Mouse (Mus musculus): ENCODE measurements around the gene Neurod2.

Gene Neurod2

DNA sequence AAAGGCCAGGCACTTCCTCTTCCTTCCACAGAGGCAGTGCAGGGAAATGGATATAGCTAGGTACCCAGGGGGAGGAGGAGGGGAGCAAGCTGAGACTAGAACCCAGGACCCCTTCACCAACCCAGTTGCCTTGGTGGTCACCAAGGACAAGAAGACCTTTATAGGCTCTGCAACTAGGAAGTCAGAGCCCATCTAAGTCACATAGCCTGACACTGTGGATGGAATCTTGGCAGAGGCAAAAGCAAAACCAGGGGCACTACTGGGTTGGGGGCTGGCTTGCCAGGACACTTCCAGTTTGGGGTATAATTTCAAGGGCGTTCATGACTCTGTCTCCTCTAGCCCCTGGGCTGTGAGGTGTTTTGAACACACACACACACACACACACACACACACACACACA lies 2.0 kb upstream of the Neurod2 start:
- no peak for DNase-seq

DNA sequence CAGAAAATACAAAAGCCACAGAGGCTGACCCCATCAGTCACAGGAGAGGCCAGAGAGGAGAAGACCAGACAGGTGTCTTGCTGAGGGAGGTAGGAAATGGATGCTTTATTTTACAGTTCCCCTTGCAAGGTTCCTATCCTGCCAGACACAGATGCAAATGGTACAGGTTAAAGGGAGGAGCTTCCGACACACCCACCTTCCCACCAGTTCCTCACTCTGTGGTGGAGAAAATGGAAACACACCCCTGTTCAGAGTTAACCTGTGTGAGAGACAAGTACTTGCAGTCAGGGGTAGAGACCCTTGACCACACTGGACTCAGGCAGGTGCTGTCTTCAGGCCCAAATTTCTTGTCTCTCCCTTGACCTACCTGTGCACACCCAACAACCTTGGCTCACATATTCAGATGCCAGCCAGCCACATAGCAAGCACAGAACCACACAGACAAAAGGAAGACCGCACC lies 1.3 kb upstream of the Neurod2 start:
- no peak for DNase-seq

DNA sequence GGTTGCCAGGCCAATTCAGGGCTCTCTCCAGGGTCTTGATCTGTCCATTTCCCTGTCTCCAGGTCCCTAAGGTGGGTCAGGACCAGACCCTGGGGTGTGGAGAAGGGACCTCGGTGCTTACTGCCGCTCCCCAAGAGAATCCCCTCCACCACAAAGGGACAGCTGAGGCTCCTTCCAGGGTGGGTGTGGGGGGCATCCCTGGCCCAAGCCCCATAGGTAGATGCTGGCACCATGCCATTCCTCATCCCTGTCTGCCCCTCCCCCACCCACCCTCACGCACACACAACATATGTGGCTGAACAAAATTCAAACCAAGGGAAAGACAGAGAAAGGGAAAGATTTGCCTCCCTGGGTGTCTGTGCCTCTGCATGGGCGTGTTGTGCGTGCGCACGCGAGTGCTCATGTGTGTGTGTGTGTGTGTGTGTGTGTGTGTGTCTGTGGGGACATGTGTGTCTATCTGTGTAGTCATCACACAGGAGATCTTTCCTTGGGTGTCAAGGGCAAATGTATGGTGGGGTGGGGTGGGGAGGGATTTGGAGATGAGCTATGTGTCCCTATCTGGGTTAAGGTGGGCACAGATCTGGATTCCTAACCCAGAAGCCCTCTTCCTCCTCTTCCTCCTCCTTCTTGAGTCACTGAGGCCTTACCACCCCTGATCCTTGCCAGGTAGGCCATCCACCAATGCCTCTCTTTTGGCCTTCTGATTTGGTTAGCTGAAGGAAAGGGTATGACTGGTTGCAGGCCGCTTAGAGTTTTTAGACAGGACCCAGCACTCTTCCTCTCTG lies 704 bp upstream of the Neurod2 start:
- no peak for DNase-seq

DNA sequence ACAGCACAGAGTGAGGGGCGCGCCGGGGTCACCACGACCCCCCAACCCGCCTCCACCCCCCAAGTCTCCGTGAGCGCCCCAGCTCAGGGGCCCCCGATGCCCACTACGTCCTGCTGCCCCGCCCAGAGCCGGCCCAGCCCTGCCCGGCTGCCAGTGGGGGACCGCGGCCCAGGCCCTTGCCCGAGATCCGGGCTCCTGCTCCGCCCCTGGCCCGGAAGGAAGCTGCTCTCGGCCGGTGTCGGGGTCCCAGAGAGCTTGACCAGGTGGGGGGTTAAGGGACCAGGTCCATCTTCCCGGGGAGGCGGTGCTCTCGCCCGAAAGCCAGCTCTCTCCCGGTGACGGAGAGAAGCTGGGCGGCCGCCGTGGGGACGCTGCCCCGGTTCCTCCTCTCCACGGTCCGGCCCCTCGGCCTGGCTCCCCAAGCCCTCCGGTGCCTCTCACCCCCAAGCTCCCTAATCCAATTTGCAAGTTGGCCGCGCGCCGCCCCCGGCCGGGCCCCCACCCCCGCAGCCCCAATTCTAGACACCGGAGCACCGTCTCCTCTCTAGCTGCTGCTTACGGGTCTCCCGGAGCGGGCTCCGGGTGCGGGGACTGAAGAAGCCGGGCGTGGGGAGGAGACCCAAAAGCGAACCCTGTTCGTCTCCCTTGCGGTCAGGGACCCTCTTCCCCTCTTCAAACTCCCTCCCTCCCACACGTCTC lies 928 bp downstream of the Neurod2 start:
- DNase-seq, result no peak

DNA sequence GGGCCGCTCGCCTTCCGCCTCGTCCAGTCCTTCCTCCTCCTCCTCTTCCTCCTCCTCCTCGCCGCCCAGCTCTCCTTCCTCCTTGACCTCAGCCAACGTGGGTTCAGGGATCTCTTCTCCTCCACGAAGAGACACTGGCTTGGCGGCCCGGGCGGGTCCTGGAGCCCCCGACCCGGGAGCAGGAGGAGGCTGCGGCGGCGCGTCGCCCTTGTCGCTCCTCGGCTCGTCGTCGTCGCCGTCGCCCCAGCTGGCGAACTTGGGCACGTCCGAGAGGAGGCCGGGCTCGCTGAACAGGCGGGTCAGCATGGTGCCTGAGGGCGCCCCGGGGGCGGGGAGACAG lies 1.4 kb downstream of the Neurod2 start:
- no peak for DNase-seq

DNA sequence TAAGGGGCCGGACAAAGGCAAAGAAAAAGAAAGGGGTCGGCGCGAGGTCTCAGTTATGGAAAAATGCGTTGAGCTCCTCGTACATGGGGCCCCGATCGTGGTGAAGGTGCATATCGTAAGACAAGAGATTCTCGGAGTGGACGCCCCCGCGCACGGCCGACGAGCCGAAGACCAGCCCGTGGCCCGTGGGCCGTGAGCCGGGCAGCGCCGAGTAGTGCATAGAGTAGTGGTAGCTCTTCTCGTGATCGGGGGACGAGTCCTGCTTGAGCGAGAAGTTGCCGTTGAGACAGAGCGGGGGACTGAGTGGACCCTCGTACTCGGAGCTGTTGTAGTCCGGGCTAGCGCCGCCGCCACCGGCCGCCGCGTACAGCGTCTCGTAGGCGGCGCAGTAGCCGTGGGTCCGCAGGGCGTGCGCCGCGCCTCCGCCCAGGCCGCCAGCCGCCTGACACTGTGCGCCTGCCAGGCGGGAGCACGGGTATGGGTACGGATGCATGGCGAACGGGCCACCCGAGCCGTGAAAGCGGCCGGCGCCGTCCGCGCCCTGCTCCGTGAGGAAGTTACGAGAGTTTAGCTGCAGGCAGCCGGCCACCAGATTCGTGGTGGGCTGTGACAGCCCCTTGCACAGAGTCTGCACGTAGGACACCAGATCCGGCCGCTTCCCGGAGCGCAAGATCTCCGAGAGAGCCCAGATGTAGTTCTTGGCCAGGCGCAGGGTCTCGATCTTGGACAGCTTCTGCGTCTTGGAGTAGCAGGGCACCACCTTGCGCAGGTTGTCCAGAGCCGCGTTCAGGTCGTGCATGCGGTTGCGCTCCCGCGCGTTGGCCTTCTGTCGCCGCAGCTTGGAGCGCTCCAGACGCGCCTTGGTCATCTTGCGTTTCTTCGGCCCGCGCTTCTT lies 2.1 kb downstream of the Neurod2 start:
- no peak for DNase-seq

DNA sequence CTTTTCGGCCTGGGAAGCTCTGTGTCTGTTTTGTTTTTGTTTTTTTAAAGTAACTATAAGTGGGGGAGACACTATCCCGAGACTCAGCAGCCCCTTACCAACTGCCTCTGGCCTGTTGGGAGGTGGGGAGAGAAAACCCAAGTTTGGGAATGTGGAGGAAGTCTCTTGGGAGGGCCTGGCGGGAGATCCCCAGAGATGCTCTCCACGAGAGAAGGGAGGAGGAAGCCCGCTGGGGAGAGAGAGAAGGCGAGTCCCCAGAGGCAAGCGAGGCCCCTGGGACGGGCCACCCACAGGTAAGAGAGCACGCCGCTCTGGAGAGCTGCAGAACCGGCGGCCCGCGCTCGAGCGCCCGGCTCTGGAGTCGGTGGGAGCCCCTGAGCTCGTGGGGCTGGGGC lies 2.7 kb downstream of the Neurod2 start:
- no peak for DNase-seq

DNA sequence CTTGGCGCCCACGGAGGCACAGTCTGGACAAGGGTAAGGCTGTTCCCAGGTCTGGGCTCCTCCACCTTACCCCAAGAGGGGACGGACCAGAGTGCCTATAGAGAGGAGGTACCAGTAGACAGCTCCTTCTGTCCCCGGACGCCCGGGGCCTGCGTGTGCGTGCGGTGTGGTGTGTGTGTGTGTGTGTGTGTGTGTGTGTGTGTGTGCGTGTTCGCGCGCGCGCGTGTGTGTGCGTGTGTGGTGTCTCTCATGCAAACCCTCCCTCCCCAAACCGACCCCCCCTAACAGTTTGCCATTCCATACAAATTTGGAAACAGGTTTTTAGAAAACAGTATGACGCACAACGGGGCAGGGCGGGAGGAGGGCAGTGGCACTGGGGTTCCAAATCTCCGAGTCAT lies 3.6 kb downstream of the Neurod2 start:
- no peak for DNase-seq

DNA sequence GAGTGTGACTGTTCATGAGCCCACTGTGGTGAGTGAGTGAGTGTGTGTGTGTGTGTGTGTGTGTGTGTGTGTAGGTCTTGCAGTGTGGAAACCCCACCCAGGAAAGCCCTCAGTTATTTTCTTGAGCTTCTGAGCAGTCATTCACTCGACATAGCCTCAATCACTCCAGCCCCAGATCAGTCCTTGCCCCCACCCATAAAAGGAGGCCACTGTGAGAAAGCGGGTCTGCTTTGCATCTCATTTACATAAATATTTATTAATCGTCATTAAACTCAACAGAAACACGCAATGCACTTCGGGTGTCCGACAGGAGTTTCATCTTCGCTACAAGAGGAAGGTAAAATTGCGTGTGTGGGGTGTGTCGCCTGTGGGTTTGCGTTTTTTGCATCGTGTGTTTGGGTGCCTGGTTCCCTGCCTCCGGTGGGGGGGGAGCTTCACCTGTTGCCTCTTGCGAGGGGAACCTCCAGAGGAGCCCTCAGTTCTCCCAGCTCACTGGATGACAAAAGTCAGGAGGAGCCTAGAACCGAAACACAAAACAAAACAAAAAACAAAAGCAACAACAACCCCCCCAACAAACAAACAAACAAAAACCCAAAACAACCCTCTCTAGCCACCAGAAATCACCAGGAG lies 4.1 kb downstream of the Neurod2 start:
- DNase-seq, result no peak

DNA sequence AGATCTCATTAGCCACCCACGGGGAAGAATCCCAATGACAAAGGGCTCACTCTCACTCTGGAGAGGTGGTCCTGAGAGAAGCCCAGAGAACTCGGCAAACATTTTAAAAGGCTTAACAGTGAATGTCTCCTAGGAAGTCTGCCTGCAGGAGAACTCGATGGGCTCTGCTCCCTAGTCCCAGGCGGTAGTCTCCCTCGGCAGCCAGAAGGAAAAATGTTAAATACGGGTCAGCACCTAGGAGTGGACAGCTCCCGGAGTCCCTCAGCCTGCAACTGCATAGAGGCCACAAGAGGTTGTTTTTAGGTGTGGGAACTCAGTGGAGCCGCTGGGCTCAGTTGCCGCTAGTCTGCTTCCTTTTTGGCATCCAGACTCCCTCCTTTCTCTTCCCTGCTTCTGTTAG lies 5.5 kb downstream of the Neurod2 start:
- DNase-seq, result no peak

DNA sequence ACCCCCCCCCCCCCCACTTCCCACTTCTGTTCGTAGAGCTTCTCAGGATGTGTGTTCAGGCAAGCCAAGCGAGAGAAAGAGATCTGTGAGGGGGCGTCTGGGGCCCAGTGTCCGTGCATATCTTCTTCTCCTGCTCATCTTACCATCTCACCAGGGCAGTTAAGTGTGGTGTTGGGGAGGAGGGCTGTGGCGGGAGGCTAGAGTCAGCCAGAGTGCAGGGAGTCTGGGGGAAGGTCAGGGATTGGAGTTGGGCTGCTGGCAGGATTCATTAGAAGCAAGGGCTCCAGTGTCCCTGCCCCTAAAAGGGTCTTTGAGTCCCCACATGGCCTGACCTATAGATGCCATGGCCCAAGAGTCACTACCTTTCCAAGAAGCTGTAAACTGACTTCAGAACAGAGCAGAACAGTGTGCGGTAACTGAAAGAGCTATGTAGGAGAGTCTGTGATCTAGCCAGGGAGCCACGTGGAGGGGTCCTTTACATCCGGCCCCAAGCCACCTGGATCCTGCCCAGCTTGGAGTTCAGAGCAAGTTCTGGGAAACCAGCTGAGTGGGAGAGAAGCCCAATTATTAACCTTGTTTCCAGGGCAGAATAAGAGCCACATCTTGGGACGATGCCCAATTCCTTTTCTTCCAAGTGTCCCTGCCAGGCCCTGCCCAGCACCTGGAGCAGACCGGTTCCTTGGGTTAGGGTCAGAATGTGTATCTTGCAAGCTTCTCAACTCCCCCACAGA lies 6.1 kb downstream of the Neurod2 start:
- no peak for DNase-seq

DNA sequence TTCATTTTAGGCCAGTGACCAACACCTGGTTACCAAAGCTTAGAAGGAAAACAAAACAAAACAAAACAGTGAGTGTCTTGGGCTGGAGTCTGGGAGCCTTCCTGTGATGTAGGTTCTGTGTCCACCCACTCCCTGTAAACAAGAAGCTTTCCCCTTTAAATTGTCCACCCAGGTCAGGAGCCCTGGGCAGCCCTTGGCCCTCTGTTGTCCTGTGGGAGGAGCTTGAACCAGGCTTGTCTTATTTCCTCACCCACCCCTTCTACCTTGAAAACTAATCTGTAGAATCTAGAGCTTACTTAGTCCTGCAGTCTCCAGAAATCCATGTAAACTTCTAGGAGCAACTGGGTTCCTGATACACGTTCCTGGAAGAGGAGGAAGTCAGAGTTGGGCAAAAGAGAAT lies 7.3 kb downstream of the Neurod2 start:
- no peak for DNase-seq

DNA sequence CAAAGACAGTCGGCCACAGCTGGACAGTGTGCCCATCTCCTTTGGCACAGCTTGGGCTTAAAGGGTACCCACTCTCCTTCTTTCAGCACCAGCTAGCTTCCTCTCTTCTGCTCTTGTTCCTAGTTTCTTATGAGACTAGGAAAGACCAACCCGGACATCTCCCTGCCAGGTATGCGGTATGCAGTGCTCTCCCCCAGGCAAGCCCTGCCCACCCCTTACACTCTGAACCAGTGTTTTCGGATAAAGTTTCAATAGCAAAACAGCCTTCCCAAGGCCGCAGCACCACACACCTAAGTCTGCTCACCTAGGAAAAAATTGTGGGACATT lies 7.8 kb downstream of the Neurod2 start:
- no peak for DNase-seq

DNA sequence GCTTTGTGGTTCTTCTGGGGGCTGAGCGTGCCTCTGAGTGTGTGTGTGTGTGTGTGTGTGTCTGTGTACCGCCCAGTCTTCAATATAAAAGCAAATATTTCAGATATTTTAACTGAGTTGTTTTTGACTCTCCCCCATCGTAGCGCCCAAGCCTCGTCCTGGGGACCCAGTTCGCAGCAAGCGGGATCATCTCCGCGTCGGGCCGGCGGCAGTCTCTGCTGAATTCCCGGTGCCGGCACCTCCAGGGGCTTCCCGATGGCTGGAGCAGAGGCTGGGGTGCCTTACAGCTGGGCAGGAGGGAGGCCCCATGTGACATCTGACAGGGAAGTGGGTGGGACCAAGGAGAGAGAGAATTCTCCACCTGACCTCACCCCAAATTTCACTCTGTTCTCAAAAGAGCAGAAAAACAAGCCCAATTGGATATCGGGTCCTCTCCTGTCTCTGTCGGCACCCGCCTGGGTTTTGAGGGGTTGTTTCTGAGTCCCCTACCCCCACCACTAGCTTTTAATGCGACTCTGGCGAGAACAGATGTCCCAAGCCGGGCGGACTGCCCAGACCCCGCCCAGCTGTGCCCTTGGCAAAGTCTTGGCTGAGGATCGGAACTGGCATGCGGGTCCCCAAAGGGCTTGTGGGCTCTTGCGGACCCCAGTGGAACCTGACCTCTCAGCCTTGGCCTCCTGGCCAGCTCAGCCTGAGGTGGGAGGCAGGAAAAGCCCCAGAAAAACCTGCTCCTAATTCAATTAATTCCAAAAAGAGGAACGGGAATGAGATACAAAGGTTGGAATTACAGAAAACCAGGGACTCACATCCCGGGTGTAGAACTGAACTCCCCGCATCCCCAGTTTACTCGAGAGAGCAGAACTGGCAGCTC lies 8.4 kb downstream of the Neurod2 start:
- DNase-seq, result no peak

DNA sequence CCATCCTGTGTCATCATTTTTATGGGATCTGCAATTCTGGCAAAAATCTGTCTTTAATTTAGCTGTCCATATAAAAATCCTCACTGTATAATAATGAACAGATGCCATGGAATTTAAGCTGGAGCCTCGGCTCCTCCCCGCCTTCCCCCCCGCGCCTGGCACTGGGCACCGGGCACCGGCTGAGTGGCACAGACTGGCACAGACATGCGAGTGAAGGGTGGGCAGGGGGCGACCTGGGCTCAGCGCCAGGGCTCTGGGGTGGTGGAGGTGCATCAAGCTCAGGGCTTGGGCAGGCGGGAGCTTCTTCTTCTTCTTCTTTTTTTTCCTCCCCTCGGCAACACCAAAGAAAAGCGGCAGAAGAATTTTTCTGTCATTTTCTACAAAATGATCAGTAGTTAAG lies 9.1 kb downstream of the Neurod2 start:
- DNase-seq, result no peak

DNA sequence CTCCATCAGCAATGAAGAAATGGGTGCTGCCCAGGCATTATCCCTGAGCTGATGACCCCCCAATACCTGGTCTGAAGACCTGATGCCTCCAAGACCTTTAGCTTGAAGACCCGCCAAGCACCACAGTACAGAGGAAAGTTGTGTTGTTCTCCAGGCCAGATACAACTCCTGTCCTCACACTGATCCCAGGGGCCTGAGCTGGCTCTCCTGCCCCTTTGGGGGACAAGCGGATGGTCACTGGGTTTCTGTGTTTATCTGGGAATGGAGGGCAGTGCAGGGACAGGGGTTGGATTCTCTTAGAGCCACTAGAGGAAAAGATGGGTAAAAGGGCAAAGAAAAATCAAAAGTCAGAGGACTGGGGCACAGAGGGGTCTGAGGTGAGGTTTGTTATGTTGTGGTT lies 9.5 kb downstream of the Neurod2 start:
- DNase-seq, result no peak

DNA sequence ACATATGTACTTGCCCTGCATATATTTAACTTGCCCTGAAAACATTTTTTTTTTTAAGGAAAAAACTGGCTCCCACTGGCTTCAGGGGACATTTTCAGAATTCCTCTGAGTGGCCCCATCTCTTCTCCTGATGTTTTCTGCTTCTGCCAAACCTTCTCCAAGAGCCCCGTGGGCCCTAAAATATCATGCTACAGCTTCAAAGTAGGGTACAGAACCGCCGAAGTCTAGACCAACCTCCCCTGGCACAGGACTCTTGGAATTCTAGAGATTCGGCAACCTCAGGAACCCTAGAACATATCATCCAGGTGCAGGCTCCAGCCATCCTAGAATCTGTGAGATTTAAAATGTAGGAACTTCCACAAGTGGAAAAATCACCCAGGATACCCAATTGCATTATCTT lies 9.9 kb downstream of the Neurod2 start:
- DNase-seq, result no peak

DNA sequence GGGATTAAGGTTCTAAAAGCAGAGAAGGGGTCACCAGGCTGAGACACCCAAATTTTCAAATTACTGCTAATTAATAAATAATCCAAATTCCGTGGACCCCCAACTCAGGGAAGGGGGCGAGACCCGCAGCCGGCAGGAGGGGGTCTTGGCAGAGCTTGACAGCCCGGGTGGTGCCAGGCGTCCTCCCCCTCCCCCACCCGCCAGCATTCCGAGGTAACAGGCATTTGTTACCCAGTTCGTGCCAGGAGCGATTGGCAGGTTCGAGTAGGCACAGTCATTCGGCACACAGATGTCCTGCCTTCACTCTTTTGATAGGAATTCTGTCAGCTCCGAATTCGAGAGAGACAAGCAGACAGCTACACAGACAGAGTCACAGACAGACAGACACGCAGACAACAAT lies 10.3 kb downstream of the Neurod2 start:
- no peak for DNase-seq

DNA sequence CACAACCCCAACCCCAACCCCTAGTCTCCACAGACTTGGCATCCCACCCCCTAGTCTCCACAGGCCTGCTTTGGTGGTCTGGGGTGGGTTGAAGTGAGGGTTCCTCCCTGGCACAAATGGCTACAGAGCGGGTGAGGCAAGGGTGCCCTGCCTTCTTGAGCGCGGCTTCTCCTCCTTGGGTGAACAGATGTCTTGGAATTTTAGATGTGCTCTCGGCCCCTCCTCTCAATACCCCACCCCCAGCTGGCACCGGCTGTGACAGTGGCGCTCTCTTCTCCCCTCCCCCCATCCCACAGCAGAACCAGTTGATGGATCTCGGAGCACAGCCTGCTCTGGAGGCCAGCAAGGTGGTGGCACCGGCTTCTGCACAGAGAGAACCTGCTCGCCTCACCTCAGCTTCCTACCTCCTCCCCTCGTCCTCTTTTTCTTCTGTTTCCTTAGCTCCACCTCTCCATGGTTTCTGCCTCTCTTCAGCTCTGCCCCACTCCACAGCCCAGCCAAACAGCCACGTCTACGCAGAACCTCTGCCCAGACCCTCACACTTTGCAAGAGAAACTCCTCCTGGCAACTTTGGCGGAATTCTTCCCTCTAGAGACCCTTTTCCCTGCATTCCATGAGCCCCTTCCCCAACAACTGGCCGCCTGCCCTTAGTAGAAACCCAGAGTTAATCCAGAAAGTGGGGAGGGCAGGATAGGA lies 10.9 kb downstream of the Neurod2 start:
- no peak for DNase-seq

DNA sequence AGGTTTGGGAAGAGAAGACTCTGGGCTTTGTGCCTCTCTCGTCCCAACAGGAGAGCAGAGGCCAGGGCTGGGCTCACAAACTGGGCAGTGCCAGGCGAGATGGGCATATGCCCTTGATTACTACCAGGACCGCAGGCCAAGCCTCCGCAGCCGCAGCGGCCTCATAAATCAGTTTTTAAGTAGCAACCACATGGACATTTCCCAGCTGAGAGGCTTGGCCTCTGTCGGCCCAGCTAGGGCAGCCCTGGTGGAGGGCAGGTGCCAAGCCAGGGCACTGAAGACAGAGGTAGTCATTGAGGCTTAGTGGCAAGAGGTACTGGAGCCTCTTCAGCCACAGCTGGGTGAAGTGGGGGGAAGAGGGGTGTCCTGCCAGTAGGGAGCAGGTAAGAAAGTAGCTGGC lies 12.0 kb downstream of the Neurod2 start:
- DNase-seq, result no peak

DNA sequence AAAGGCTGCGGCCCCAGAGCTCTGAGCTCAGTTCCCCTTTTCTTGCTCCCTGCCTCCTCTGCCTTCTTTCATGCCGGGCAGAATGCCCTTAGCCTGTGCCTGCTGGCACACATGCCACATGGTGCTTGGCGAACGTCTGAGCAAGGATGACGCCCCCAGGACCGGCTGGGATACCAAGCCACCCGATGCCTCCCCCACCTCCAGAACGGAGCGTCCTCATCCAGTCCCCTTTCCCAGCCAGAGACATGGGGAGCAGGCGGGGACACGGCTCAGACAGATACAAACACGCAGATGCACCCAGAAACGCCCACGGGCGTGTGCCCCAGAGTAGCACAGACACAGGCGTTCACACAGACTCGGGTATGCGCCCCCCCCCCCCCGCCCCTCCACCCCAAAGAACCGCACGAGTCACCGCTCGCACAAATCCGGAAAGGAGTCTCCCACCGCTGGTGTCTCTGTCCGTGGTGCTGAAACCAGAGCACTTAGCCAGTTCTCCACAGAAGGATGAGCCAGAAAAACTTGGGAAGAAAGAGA lies 15.6 kb downstream of the Neurod2 start:
- peak in 1 of 2 experiments; percentile 40 for DNase-seq

All from spleen, adult 18-20 months (tissue).